Mouse (Mus musculus) right cerebral cortex, postnatal 14 days (tissue): Measurements from ENCODE around the gene Slu7.
A peak's percentile ranks its signal among the peaks of the same experiment; 100 is the strongest.

Experiments
- DNase-seq: peaks from one replicate; pipeline ENCODE4 v3.0.0; 2022

Gene Slu7

GRCm38 (mm10) chr11:43425166-43425709 is 8.3 kb upstream of the Slu7 start:
- no peak for DNase-seq

GRCm38 (mm10) chr11:43425824-43426413 is 7.6 kb upstream of the Slu7 start, which contains the start of gene Pttg1:
Pttg1 (minus strand) TSS chr11:43426251.
- DNase-seq, result peak; percentile 63

- DNase-seq, result no peak
Measured at GRCm38 (mm10) chr11:43426414-43426884, 7.1 kb upstream of the Slu7 start.

GRCm38 (mm10) chr11:43434024-43434407 is 472 bp downstream of the Slu7 start:
- no peak for DNase-seq

- no peak for DNase-seq
Measured at GRCm38 (mm10) chr11:43441121-43441520, 7.6 kb downstream of the Slu7 start.

GRCm38 (mm10) chr11:43443183-43443582 is 9.6 kb downstream of the Slu7 start:
- DNase-seq, result no peak

- DNase-seq, result no peak
Measured at GRCm38 (mm10) chr11:43449916-43450315, 16.4 kb downstream of the Slu7 start.

- no peak for DNase-seq
Measured at GRCm38 (mm10) chr11:43451322-43451721, 17.8 kb downstream of the Slu7 start.

GRCm38 (mm10) chr11:43452266-43452665 is 18.7 kb downstream of the Slu7 start:
- DNase-seq, result no peak

GRCm38 (mm10) chr11:43463204-43463603 is 29.7 kb downstream of the Slu7 start:
- no peak for DNase-seq

GRCm38 (mm10) chr11:43470118-43470517 is 36.6 kb downstream of the Slu7 start:
- no peak for DNase-seq

GRCm38 (mm10) chr11:43470881-43471820 is 37.6 kb downstream of the Slu7 start:
- DNase-seq, result no peak

- no peak for DNase-seq
Measured at GRCm38 (mm10) chr11:43473115-43473514, 39.6 kb downstream of the Slu7 start.

GRCm38 (mm10) chr11:43473635-43474224 is 40.2 kb downstream of the Slu7 start:
- no peak for DNase-seq

GRCm38 (mm10) chr11:43474225-43474774 is 40.8 kb downstream of the Slu7 start, which contains the start of gene C1qtnf2:
C1qtnf2 (plus strand) TSS chr11:43474276.
- DNase-seq, result peak; percentile 34

- no peak for DNase-seq
Measured at GRCm38 (mm10) chr11:43479376-43479775, 45.8 kb downstream of the Slu7 start.

- no peak for DNase-seq
Measured at GRCm38 (mm10) chr11:43480561-43480960, 47.0 kb downstream of the Slu7 start.

GRCm38 (mm10) chr11:43481672-43482522 is 48.4 kb downstream of the Slu7 start:
- no peak for DNase-seq

- DNase-seq, result no peak
Measured at GRCm38 (mm10) chr11:43483122-43483792, 49.7 kb downstream of the Slu7 start.

- DNase-seq, result no peak
Measured at GRCm38 (mm10) chr11:43484057-43484456, 50.5 kb downstream of the Slu7 start.

GRCm38 (mm10) chr11:43484652-43485051 is 51.1 kb downstream of the Slu7 start:
- DNase-seq, result no peak
